Mouse (Mus musculus) kidney, postnatal 25 days (tissue): Measurements from ENCODE around the gene Mterf1b.

Source experiments
- DNase-seq, 2 experiments: peaks; one replicate each; pipeline ENCODE4 v3.0.0; 2021; ENCODE audit warnings: mixed read lengths in 2 of 2

Gene Mterf1b

DNA sequence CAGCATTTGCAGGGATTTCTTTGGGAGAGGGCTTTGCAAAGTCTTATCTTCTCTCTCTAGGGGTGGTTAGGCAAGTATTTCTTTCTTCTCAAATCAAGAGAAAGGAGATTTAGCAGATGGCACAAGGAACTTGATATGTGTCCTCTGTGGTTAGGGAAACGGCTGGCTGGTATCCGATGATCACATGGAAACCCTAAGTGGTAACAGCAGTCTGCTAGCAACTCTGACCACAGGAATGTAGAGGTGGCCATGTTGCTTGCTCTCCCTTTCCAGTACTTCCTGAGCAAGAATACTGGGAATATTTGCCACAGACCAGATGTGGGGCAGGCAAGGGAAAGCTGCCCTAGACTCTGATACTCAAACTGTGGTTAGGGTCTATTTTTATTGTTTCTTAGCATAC, 53.9 kb downstream of the Mterf1b start:
- DNase-seq = no peak
